Mouse (Mus musculus): ENCODE measurements around the gene Tmem35b. TPM values are rescaled to one million over a fixed set of nuclear protein-coding genes. Genes with fewer than 3 reads are reported as not detected.
"Not testable (repeated sequence)": the region's sequence is repeated elsewhere in the genome, so short reads cannot be mapped to it uniquely, and the experiment has no call there.

Tmem35b gene
- 13.6 and 15.9 TPM in 2 replicates for polyA plus RNA-seq (2015; fragmentation: Nextera tagmentation; extraction: Ambion mirVana)

DNA sequence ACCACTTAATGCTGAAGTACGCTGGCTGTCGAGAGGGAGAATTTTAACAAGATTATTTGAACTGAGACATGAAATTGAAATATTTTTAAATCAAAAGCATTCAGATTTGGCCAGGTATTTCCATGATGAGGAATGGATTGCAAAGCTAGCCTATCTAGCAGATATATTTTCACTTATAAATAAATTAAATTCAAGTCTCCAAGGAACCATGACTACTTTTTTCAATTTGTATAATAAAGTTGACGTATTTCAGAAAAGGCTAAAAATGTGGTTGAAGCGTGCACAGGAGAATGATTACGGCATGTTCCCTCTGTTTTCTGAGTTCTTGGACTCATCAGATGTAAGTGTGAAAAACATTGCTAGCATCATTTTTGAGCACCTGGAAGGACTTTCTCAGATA is at the start of gene Tmem35b:
Tmem35b (plus strand) TSS at position 301 of the 400 bp plus-strand sequence.
- Histone ChIP-seq H3K4me3 (no peak within 1 kb of the TSS), H3K36me3 (ENCODE audit: poor library complexity, severe bottlenecking) (peaks cover 7% of the 10 kb centered on the region; the same call in 1 of the 2 replicates), H3K9me3 (replicated peaks) (no peaks in the 10 kb centered on the region), H3K9ac (no peak within 1 kb of the TSS), H3K4me1 (peaks cover 11% of the 10 kb centered on the region), H3K27me3 (no peaks in the 10 kb centered on the region), H3K4me2 (no peak within 1 kb of the TSS), H3K27ac (no peak within 1 kb of the TSS)
- no peak for ATAC-seq
- 92% methylated on average over 5 of the region's 5 CpGs for WGBS

DNA sequence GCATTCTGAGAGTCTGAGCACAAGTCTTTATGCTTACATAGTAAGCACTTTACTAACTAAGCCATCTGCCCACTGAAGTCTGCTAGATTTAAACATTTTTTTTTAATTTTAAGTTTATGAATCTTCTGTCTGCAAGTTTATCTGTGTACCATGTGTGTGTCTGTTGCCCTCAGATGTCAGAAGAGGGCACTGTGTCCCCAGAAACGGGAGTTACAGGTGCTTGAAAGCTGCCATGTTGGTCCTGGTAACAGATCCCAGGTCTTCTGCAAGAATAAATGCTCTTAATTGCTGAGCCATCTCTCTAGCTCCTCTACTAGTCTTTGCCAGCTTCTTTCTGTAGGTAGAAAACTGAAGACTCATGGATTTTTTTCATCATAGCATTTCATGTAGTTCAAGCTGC is 48.6 kb upstream of the Tmem35b start:
- ATAC-seq, result no peak
- H3K27me3 ChIP-seq, result no peaks in the 10 kb centered on the region
- 71% methylated on average over 1 of the region's 1 CpGs for WGBS
- no peak overlapping the region for H3K27ac ChIP-seq
- H3K9ac ChIP-seq, result no peak overlapping the region
- H3K4me2 ChIP-seq, result no peak overlapping the region
- H3K36me3 ChIP-seq (ENCODE audit: poor library complexity, severe bottlenecking), result no peaks in the 10 kb centered on the region
- peaks cover 10% of the 10 kb centered on the region for H3K4me1 ChIP-seq
- no peak overlapping the region for H3K4me3 ChIP-seq
- H3K9me3 ChIP-seq (replicated peaks), result no peaks in the 10 kb centered on the region

DNA sequence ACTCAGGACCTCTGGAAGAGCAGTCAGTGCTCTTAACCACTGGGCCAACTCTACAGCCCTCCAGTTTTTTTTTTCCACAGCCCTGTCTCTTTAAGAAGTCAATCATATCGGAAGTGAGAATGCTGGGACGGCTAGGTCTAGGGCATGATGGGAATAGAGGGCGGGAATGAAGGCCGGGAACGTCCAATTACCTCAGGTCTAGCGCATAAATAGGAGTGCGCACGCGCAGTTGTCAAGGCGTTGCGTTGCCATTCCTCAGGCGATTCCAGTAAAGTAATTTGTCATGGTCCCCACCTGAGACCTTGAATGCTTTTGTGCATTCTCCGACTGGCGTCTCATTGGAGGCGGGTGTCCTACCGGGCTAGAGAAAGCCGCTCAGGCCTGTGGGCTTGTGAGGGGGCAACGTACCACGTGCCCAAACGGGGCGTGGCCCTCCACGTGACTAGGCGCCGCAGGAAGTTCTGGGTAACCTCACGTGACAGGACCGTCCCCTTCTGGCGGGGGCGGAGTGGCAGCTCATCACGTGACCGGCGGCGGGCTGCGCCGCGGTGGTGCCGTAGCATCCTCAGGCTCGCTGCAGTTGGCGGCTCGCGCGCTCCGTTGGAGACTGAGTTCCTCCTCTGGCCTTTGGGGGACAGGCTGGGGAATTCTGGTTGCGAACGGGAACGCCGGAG is 46.5 kb upstream of the Tmem35b start, which contains the start of gene Zmym6:
Zmym6 (plus strand) TSS at position 509 of the 674 bp plus-strand sequence.
- H3K27me3 ChIP-seq, result no peaks in the 10 kb centered on the region
- H3K36me3 ChIP-seq (ENCODE audit: poor library complexity, severe bottlenecking), result no peaks in the 10 kb centered on the region
- WGBS, result under 1% methylated on average over 45 of the region's 46 CpGs
- H3K9me3 ChIP-seq (replicated peaks), result no peaks in the 10 kb centered on the region
- ATAC-seq, result peak; percentile 98
- H3K27ac ChIP-seq, result peak within 1 kb of the TSS; percentile 80
- peak within 1 kb of the TSS; percentile 70 for H3K4me2 ChIP-seq
- peak within 1 kb of the TSS; percentile 52 for H3K4me3 ChIP-seq
- peaks cover 10% of the 10 kb centered on the region for H3K4me1 ChIP-seq
- H3K9ac ChIP-seq, result peak within 1 kb of the TSS; percentile 72

DNA sequence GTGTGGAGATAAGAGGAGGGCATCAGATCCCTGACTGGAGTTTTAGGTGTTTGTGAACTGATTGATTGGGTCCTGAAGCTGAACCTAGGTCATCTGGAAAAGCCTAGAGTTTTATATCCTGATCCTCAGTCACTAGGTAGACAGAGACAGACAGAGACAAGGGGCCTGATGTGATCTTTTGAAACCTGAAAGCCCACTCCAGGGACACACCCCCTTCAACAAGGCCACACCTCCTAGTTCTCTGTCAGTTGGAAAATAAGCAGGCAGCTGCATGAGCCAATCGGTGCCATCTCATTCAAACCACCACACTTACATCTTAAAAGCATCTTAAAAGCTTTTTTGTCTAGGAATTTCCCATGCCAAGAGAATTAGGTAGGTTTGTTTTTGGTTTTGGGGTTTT is 42.7 kb upstream of the Tmem35b start:
- no peak overlapping the region for H3K4me3 ChIP-seq
- H3K27me3 ChIP-seq, result no peaks in the 10 kb centered on the region
- H3K36me3 ChIP-seq (ENCODE audit: poor library complexity, severe bottlenecking), result no peaks in the 10 kb centered on the region
- H3K9ac ChIP-seq, result no peak overlapping the region
- no peaks in the 10 kb centered on the region for H3K9me3 ChIP-seq (replicated peaks)
- 58% methylated on average over 1 of the region's 1 CpGs for WGBS
- ATAC-seq, result no peak
- H3K4me2 ChIP-seq, result no peak overlapping the region
- H3K4me1 ChIP-seq, result peaks cover 10% of the 10 kb centered on the region
- H3K27ac ChIP-seq, result no peak overlapping the region

DNA sequence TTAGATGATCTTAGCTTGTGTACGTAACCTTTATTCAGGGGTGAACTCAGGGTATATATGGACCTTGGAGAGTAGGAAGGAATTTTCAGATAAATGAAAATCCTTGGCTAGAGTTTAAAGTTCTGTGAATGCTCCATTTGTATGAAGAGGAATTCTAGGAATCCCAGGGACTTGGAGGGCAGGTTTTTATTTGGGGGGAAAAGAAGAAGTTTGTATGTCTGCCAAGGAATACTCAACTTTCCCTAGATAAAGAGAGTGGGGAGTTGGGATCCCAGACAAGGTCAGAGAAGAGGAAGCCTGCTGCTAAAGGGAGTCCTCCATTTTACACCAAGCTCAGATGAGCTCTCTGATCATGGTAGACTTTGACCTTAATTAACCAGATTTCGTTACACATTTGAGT is 40.4 kb upstream of the Tmem35b start:
- H3K9ac ChIP-seq, result no peak overlapping the region
- H3K4me1 ChIP-seq, result peaks cover 5% of the 10 kb centered on the region
- H3K27ac ChIP-seq, result no peak overlapping the region
- no peaks in the 10 kb centered on the region for H3K9me3 ChIP-seq (replicated peaks)
- no peak overlapping the region for H3K4me3 ChIP-seq
- peaks cover 4% of the 10 kb centered on the region; the same call in 1 of the 2 replicates for H3K36me3 ChIP-seq (ENCODE audit: poor library complexity, severe bottlenecking)
- H3K27me3 ChIP-seq, result no peaks in the 10 kb centered on the region
- no peak overlapping the region for H3K4me2 ChIP-seq
- WGBS, result 88% methylated on average over 2 of the region's 2 CpGs
- no peak for ATAC-seq

DNA sequence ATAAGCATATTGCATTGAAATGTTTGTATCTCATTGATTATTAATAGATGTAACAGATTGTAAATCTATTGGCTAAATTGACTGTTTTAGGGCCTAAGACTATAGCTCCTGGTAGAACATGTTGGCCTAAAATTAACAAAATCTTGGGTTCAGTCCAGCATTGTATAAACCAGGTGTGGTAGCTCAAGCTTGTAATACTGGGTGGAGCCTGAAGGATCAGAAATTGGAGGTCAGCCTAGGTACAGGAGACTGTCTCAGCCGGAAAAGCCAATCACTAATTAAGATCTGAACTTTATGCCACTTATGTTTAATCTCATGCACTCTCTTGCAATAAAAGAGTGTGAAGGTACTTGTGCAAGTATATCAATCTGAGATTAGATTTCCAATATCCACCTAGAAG is 37.7 kb upstream of the Tmem35b start:
- H3K4me3 ChIP-seq, result no peak overlapping the region
- no peak for ATAC-seq
- no peaks in the 10 kb centered on the region for H3K4me1 ChIP-seq
- H3K36me3 ChIP-seq (ENCODE audit: poor library complexity, severe bottlenecking), result peaks cover 17% of the 10 kb centered on the region
- no peak overlapping the region for H3K27ac ChIP-seq
- H3K9ac ChIP-seq, result no peak overlapping the region
- H3K9me3 ChIP-seq (replicated peaks), result no peaks in the 10 kb centered on the region
- H3K27me3 ChIP-seq, result no peaks in the 10 kb centered on the region
- H3K4me2 ChIP-seq, result no peak overlapping the region
- WGBS, result 93% methylated on average over 1 of the region's 1 CpGs

DNA sequence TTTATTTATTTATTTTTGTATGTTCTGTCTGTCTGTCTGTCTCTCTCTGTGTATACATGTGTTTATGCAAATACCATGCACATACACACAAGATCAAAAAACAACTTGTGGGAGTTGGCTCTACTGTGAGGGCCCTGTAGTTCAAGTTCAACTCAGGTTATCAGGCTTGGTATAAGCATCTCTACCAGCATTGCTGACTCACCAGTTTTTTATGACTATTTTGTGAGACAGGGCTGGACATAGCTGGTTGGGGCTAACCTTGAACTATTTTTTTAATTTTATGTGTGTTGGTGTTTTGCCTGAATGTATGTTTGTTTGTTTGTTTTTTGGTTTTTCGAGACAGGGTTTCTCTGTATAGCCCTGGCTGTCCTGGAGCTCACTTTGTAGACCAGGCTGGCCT is 32.3 kb upstream of the Tmem35b start:
- no peak for ATAC-seq
- no peaks in the 10 kb centered on the region for H3K9me3 ChIP-seq (replicated peaks)
- H3K4me3 ChIP-seq, result no peak overlapping the region
- 83% methylated on average over 1 of the region's 1 CpGs for WGBS
- no peaks in the 10 kb centered on the region for H3K4me1 ChIP-seq
- H3K27me3 ChIP-seq, result no peaks in the 10 kb centered on the region
- H3K36me3 ChIP-seq (ENCODE audit: poor library complexity, severe bottlenecking), result peaks cover 41% of the 10 kb centered on the region
- H3K27ac ChIP-seq, result no peak overlapping the region
- H3K4me2 ChIP-seq, result no peak overlapping the region
- H3K9ac ChIP-seq, result no peak overlapping the region

DNA sequence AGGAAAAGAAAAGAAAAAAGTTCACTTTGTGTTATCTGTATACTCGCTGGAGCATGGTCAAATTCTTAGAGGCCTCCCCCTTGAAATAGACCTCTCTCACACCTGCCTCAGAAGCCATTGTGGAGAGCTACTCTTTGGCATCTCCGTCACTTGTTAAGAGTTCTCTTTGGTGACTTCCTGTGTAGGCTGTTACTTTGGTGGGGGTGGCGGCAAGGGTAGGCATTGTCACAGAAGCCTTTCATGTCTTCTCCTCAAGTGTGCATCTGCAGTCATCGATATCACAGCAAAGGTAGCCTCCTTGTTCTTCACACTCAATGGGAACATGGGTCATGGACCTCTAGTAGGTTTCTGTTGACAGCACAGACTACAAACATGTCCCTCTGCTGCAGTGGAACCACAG is 28.4 kb upstream of the Tmem35b start:
- ATAC-seq, result no peak
- H3K4me1 ChIP-seq, result no peaks in the 10 kb centered on the region
- WGBS, result 90% methylated on average over 4 of the region's 4 CpGs
- H3K36me3 ChIP-seq (ENCODE audit: poor library complexity, severe bottlenecking), result peaks cover 28% of the 10 kb centered on the region
- H3K9ac ChIP-seq, result no peak overlapping the region
- H3K4me3 ChIP-seq, result no peak overlapping the region
- H3K4me2 ChIP-seq, result no peak overlapping the region
- no peaks in the 10 kb centered on the region for H3K27me3 ChIP-seq
- H3K9me3 ChIP-seq (replicated peaks), result no peaks in the 10 kb centered on the region
- H3K27ac ChIP-seq, result no peak overlapping the region

DNA sequence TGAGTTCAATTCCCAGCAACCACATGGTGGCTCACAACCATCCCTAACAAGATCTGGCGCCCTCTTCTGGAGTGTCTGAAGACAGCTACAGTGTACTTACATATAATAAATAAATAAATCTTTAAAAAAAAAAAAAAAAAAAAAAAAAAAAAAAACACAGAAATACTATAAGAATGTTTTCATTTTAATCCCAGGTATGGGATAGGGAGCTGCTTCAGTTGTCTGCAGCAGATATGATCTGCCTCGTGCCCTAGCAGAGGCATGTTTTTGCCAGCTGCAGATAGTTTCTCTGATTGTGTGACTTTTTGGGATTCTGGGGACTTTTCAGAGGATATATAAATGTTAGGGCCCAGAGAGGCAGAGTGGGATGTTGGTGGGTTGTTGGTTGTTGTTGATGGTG is 23.9 kb upstream of the Tmem35b start:
- H3K9me3 ChIP-seq (replicated peaks); H3K27me3 ChIP-seq; H3K9ac ChIP-seq; ATAC-seq; H3K4me3 ChIP-seq; H3K27ac ChIP-seq; H3K4me2 ChIP-seq; H3K4me1 ChIP-seq: not testable (repeated sequence)
- H3K36me3 ChIP-seq (ENCODE audit: poor library complexity, severe bottlenecking), result peaks cover 25% of the 10 kb centered on the region; the same call in 1 of the 2 replicates
- WGBS, result 97% methylated on average over 1 of the region's 2 CpGs

DNA sequence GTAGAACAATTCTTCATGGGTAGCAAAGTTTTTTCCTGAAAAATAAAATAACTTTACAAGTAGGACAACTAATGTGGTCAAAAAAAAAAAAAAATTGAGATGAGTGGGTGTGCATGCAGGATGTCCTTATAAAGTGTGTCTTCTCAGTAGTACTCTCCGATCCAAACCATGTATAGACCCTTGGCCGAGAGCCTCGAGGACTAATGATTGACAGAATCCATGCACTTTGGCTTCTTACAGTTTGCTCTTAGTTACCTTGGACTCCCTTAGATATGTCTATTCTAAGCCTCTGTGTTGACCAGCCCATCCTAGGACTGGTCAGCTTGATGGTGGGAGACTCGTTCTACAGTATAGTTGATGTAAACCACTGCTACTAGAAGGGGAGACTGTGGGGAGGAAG is 15.9 kb upstream of the Tmem35b start:
- Histone ChIP-seq H3K4me3 (no peak overlapping the region), H3K9me3 (replicated peaks) (peaks cover 4% of the 10 kb centered on the region; the same call in 1 of the 2 replicates), H3K9ac (no peak overlapping the region), H3K4me2 (no peak overlapping the region), H3K27me3 (no peaks in the 10 kb centered on the region), H3K4me1 (no peaks in the 10 kb centered on the region), H3K27ac (no peak overlapping the region), H3K36me3 (ENCODE audit: poor library complexity, severe bottlenecking) (peaks cover 46% of the 10 kb centered on the region)
- 94% methylated on average over 4 of the region's 4 CpGs for WGBS
- ATAC-seq, result no peak

DNA sequence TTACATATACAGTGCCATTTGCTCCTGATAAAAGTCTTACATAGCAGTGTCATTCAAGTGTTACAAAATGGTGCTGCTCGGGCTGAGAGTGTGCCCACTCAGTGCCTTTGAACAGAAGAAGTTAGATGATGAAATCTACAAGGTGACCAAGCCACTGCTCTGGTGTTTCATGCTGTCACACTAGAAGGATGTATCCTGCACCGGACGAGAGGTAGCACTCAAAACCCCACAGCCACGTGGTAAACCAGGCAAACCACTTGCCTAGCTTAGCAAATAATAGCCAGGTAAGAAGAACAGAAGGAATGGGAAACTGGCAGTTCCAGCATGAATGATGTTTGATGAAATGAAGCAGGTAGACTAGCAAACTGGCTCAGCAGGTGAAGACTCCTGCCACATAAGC is 12.9 kb upstream of the Tmem35b start:
- H3K4me1 ChIP-seq, result no peaks in the 10 kb centered on the region
- no peak overlapping the region for H3K4me3 ChIP-seq
- H3K4me2 ChIP-seq, result no peak overlapping the region
- no peak overlapping the region for H3K9ac ChIP-seq
- H3K9me3 ChIP-seq (replicated peaks), result peaks cover 4% of the 10 kb centered on the region; the same call in 1 of the 2 replicates
- no peak for ATAC-seq
- peaks cover 39% of the 10 kb centered on the region for H3K36me3 ChIP-seq (ENCODE audit: poor library complexity, severe bottlenecking)
- WGBS, result 73% methylated on average over 4 of the region's 4 CpGs
- H3K27ac ChIP-seq, result no peak overlapping the region
- H3K27me3 ChIP-seq, result no peaks in the 10 kb centered on the region

DNA sequence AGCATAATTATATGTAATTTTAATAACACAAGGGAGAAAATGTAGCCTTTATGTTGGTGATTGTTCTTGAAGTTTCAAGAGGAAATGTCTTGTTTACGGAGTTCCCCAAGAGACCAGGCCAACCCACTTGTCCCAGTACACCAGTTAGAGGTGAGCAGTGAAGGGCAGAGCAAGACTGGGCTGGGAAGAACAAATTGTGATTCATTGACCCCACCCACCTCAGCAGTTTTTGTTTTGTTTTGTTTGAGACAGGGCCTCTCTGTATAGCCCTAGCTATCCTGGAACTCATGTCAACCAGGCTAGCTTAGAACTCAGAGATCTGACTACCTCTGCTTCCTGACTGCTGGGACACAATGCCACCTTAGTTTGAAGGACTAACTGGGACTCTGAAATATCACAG is 840 bp downstream of the Tmem35b start:
- H3K4me1 ChIP-seq, result peaks cover 11% of the 10 kb centered on the region
- no peaks in the 10 kb centered on the region; the same call in 1 of the 2 replicates for H3K9me3 ChIP-seq (replicated peaks)
- H3K36me3 ChIP-seq (ENCODE audit: poor library complexity, severe bottlenecking), result peaks cover 14% of the 10 kb centered on the region
- no peaks in the 10 kb centered on the region for H3K27me3 ChIP-seq
- no peak overlapping the region for H3K9ac ChIP-seq
- no peak overlapping the region for H3K4me3 ChIP-seq
- no peak overlapping the region for H3K4me2 ChIP-seq
- 91% methylated on average over 1 of the region's 1 CpGs for WGBS
- H3K27ac ChIP-seq, result no peak overlapping the region
- ATAC-seq, result no peak

Measured in forebrain, embryonic 13.5 days (tissue).